Mouse (Mus musculus) hindbrain, postnatal 0 days (tissue): ENCODE data around the gene B4galt1. TPM values are rescaled to one million over a fixed set of nuclear protein-coding genes. Genes with fewer than 3 reads are reported as not detected.

Experiments used
- ATAC-seq: fragments of 200-750 bp; cut with Nextera tagmentation; 2 replicates; pipeline ENCODE4 v1.8.0; 2017; ENCODE audit warnings: mild to moderate bottlenecking, moderate TSS enrichment, moderate library complexity
- DNase-seq: peaks from one replicate; pipeline ENCODE4 v3.0.0-alpha.2; 2015; ENCODE audit warnings: low spot score
- H3K27ac ChIP-seq: fragments of 300-500 bp; sonication (generic); 2 replicates; pipeline ENCODE4 v1.5.1; 2014; ENCODE audit warnings: mild to moderate bottlenecking
- H3K27me3 ChIP-seq: fragments of 300-500 bp; sonication (generic); 2 replicates; pipeline ENCODE4 v1.6.1; 2014; ENCODE audit warnings: low read length, mixed read lengths; ENCODE audit not compliant: insufficient read depth
- H3K36me3 ChIP-seq: fragments of 300-500 bp; sonication (generic); 2 replicates; pipeline ENCODE4 v1.6.1; 2014; ENCODE audit warnings: low read length, mixed read lengths; ENCODE audit not compliant: insufficient read depth
- H3K4me1 ChIP-seq: fragments of 300-500 bp; sonication (generic); 2 replicates; pipeline ENCODE4 v1.6.1; 2014; ENCODE audit warnings: antibody characterized with exemption, low read length, mixed read lengths; ENCODE audit not compliant: insufficient read depth
- H3K4me2 ChIP-seq: fragments of 300-500 bp; sonication (generic); 2 replicates; pipeline ENCODE4 v1.6.1; 2014; ENCODE audit warnings: low read depth, mild to moderate bottlenecking, low read length, moderate library complexity, mixed read lengths
- H3K4me3 ChIP-seq: fragments of 300-500 bp; sonication (generic); 2 replicates; pipeline ENCODE4 v1.5.1; 2014; ENCODE audit warnings: low read length
- H3K9ac ChIP-seq: fragments of 300-500 bp; sonication (generic); replicated peaks from 2 replicates; pipeline ENCODE4 v1.6.1; 2014; ENCODE audit warnings: mild to moderate bottlenecking, low read length, moderate library complexity, mixed read lengths
- H3K9me3 ChIP-seq: fragments of 300-500 bp; sonication (generic); 2 replicates; pipeline ENCODE4 v1.6.1; 2016; ENCODE audit warnings: low read length, mixed read lengths
- CTCF ChIP-seq: IDR thresholded peaks from 2 replicates; pipeline ENCODE4 v1.5.1; 2016; ENCODE audit warnings: antibody characterized with exemption, control low read depth, low read depth
- WGBS: fragments of 180-500 bp; shearing (Covaris S2); extraction: QIAGEN DNeasy Blood & Tissue Kit; methylation state at CpG from one replicate; pipeline ENCODE4 v1.1.7; 2014; 5-methylcytosine and 5-hydroxymethylcytosine counted together
- microRNA-seq, 2 experiments: library from miRNA; unstranded; fragments of <30 nt; microRNA quantifications; one replicate each; pipeline ENCODE4; 2016
- polyA plus RNA-seq: library from polyadenylated mRNA; unstranded; fragments of >200 nt; fragmentation: Nextera tagmentation; extraction: Ambion mirVana; gene quantifications from 2 replicates; pipeline ENCODE4 v1.2.1, GENCODE M21; 2015
- total RNA-seq: library from RNA; depleted of rRNA; stranded (reverse); fragments of >200 nt; gene quantifications from 2 replicates; pipeline ENCODE4 v1.2.3, GENCODE M21; 2014; rRNA removed

B4galt1 gene
- total and polyA plus RNA-seq, 2 experiments from 2014 or later, result 7.6 to 14.5 TPM

GRCm38 (mm10) chr4:40759876-40760275 lies 93.9 kb downstream of the B4galt1 start:
- no peak overlapping the region for H3K9ac ChIP-seq
- TF ChIP-seq CTCF, result no peak
- no peak overlapping the region for H3K27ac ChIP-seq
- DNase-seq (no peak), ATAC-seq (no peak)
- peaks cover 8% of the 10 kb centered on the region; the same call in 1 of the 2 replicates for H3K27me3 ChIP-seq
- no peaks in the 10 kb centered on the region for H3K9me3 ChIP-seq
- 55% methylated on average over 5 of the region's 5 CpGs for WGBS
- H3K4me1 ChIP-seq, result no peaks in the 10 kb centered on the region
- H3K36me3 ChIP-seq, result peaks cover 4% of the 10 kb centered on the region; the same call in 1 of the 2 replicates
- no peak overlapping the region for H3K4me2 ChIP-seq
- H3K4me3 ChIP-seq, result no peak overlapping the region

DNA sequence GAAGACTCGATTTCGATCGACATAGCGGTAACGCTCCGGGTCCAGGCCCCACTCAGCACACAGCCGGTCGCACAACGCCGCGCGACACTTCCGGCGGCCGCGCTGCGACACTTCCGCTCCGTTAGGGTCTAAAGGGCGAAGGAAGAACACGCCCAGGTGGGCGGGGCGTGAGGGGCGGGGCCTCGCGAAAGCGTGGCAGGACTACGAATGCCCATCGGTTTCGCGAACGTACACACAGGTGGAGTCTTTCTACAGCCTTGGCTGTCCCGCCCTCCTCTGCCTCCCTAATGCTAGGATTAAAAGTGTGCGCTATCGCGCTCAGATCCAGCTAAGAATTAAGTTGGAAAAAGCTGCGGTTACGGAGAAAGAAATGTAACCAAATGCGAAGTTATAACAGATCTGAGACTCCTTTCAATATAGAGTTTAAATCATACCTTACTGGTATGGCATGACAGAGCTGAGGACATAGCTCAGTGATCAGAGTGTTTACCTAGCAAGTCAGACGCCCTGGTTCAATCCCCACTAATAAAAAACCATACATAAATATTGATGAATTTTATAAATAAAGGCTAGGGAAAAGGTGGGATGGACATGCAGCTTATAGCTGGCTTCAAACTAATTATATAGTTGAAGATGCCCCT lies 95.9 kb downstream of the B4galt1 start, which contains the start of gene Smu1:
Smu1 (minus strand) TSS at position 144 of the 641 bp plus-strand sequence.
- peaks cover 21% of the 10 kb centered on the region for H3K36me3 ChIP-seq
- H3K9me3 ChIP-seq, result no peaks in the 10 kb centered on the region
- peak; percentile 98 for DNase-seq
- under 1% methylated on average over 40 of the region's 40 CpGs for WGBS
- H3K9ac ChIP-seq, result peak within 1 kb of the TSS; percentile 78
- peaks cover 8% of the 10 kb centered on the region; the same call in 1 of the 2 replicates for H3K27me3 ChIP-seq
- ATAC-seq, result peak; percentile 99
- TF ChIP-seq CTCF, result no peak
- peak within 1 kb of the TSS; percentile 87 for H3K4me3 ChIP-seq
- peak within 1 kb of the TSS; percentile 70 for H3K27ac ChIP-seq
- H3K4me2 ChIP-seq, result peak within 1 kb of the TSS; percentile 72
- H3K4me1 ChIP-seq, result no peaks in the 10 kb centered on the region

- Histone ChIP-seq H3K27ac (peak overlapping the region; percentile 70), H3K36me3 (peaks cover 24% of the 10 kb centered on the region), H3K4me2 (peak overlapping the region; percentile 72), H3K27me3 (peaks cover 8% of the 10 kb centered on the region; the same call in 1 of the 2 replicates), H3K9me3 (no peaks in the 10 kb centered on the region), H3K4me3 (peak overlapping the region; percentile 87), H3K4me1 (no peaks in the 10 kb centered on the region), H3K9ac (peak overlapping the region; percentile 78)
- ATAC-seq, result peak; percentile 85
- no peak for TF ChIP-seq CTCF
- 0% methylated on average over 39 of the region's 39 CpGs for WGBS
- no peak for DNase-seq
These were observed 96.5 kb downstream of the B4galt1 start for GRCm38 (mm10) chr4:40757157-40757779.

Small RNA genes lying within 50 kb of the gene (microRNA-seq; reads per million reads assigned to microRNA genes)
- gene Gm24112 (0 reads per million in 2 experiments), gene Gm25931 (0 reads per million in 2 experiments), gene Mir5123 (0 reads per million in 2 experiments)

Other genes with a start within 250 kb of the B4galt1 start
- gene Aptx, start 150.8 kb downstream of the B4galt1 start, total RNA-seq, result 12.9 and 13.2 TPM in 2 replicates
- gene Aptx, start 150.8 kb downstream of the B4galt1 start, polyA plus RNA-seq, result 36.0 and 38.3 TPM in 2 replicates
- 64.4 and 65.3 TPM in 2 replicates for gene Dnaja1, start 131.9 kb downstream of the B4galt1 start, total RNA-seq
- gene Dnaja1, start 131.9 kb downstream of the B4galt1 start, polyA plus RNA-seq, result 634 and 637 TPM in 2 replicates
- gene Smu1, start 96.1 kb downstream of the B4galt1 start, total RNA-seq, result 56.2 and 75.1 TPM in 2 replicates
- 104 and 111 TPM in 2 replicates for gene Smu1, start 96.1 kb downstream of the B4galt1 start, polyA plus RNA-seq
- gene Spink4, start 66.0 kb upstream of the B4galt1 start, total RNA-seq, result not detected in 2 replicates
- gene Spink4, start 66.0 kb upstream of the B4galt1 start, polyA plus RNA-seq, result not detected in 2 replicates
- gene Bag1, start 94.3 kb upstream of the B4galt1 start, total RNA-seq, result 57.1 and 78.9 TPM in 2 replicates
- 183 and 195 TPM in 2 replicates for gene Bag1, start 94.3 kb upstream of the B4galt1 start, polyA plus RNA-seq
- gene Chmp5, start 94.4 kb upstream of the B4galt1 start, total RNA-seq, result 34.4 and 37.0 TPM in 2 replicates
- gene Chmp5, start 94.4 kb upstream of the B4galt1 start, polyA plus RNA-seq, result 131 and 137 TPM in 2 replicates
- gene Nfx1, start 116.9 kb upstream of the B4galt1 start, total RNA-seq, result 51.9 and 58.6 TPM in 2 replicates
- 63.8 and 66.0 TPM in 2 replicates for gene Nfx1, start 116.9 kb upstream of the B4galt1 start, polyA plus RNA-seq
- gene Aqp7, start 194.1 kb upstream of the B4galt1 start, total RNA-seq, result not detected in 2 replicates
- 0.06 TPM in 1 of 2 replicates, not detected in the other for gene Aqp7, start 194.1 kb upstream of the B4galt1 start, polyA plus RNA-seq
- 0.16 and 0.65 TPM in 2 replicates for gene Aqp3, start 244.2 kb upstream of the B4galt1 start, total RNA-seq
- 0.19 and 0.29 TPM in 2 replicates for gene Aqp3, start 244.2 kb upstream of the B4galt1 start, polyA plus RNA-seq